Mouse (Mus musculus) adrenal gland, adult 2 months (tissue): ENCODE data around the gene Anks1b. TPM values are rescaled to one million over a fixed set of nuclear protein-coding genes. Genes with fewer than 3 reads are reported as not detected.

Source experiments
- DNase-seq: peaks from one replicate; pipeline ENCODE4 v3.0.0; 2021
- polyA plus RNA-seq: library from polyadenylated mRNA; depleted of rRNA; stranded (reverse); fragments of >200 nt; gene quantifications from 2 replicates; pipeline ENCODE4 v1.2.3, GENCODE M21; 2012
- total RNA-seq, 2 experiments: library from RNA; stranded (reverse); gene quantifications; 2 replicates each; pipeline ENCODE4 v1.2.3; 2021

Anks1b gene
- total and polyA plus RNA-seq, 3 experiments: 0.31 to 0.86 (median 0.72) TPM

- peak; percentile 19 for DNase-seq
Measured at GRCm38 (mm10) chr10:90169941-90170580, 296.8 kb downstream of the Anks1b start.

- DNase-seq: no peak
Measured at GRCm38 (mm10) chr10:90190366-90190765, 317.1 kb downstream of the Anks1b start.

DNA sequence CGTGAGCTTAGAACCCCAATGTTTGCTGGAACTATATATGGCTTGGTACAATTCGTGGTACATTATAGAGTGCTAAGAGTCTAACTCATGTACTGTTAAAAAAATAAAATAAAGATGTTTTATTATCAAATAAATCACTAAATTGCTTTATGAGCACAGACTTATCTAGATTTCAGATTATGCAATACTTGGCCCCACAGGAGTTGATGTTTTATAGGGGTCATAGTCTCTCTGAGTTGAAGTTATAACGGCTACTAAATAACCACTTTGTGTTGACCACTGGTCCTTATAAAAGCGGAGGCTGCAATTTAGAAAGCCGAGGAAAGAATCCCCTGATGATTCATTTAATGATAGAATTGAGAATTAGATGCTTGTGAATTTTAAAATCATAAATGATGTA, 323.6 kb downstream of the Anks1b start:
- DNase-seq: no peak

DNA sequence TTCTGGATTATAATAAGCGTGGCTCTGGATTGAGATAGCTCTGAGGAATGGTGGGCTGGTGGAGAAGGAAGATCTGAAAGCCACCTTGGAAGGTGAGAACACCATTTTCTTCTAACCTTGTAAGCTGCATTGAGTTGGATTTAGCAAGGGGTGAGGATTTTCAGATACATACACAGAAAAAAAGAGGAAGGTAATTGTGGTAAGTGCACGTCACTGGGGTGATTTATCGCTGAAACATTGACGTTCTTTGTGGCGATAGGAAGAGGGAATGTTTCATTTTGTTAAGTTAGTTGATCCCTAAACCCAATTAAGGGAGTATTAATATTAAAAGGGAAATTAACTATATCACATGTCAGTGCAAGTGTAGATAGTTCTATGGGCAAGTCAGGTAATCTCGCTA, 336.7 kb downstream of the Anks1b start:
- no peak for DNase-seq

GRCm38 (mm10) chr10:90220470-90220869, 347.2 kb downstream of the Anks1b start:
- no peak for DNase-seq

DNA sequence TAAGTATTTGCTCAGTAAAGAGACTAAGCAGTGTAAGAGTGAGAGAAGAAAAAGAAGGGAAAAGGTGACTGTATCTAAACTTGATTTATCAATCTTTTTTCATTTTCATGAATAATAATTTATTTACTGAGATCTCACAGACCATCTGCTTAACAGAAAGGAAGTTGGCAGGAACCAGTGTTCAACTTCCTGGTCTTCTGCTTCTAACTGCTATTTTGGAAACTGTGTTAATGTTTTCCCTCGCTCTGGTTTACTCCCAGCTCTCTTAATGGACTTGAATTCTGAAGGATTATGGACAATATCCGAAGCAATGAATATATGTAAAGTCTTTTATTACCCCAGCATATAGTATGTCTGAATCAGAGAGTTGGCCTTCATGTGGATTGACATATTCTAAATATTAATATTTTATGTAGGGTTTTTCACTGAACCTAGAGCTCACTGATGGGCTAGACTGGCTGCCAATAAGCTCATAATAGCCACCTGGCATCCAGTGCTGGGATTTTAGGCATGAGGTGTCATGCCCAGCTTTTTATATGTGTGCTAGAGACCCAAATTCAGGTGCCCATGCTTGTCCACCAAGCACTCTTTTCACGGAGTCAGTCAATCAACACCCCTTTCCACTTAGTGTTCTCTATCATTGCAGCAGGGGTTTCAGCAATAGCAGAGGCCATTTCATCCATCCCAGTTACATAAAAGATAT, 349.6 kb downstream of the Anks1b start:
- DNase-seq: no peak

DNA sequence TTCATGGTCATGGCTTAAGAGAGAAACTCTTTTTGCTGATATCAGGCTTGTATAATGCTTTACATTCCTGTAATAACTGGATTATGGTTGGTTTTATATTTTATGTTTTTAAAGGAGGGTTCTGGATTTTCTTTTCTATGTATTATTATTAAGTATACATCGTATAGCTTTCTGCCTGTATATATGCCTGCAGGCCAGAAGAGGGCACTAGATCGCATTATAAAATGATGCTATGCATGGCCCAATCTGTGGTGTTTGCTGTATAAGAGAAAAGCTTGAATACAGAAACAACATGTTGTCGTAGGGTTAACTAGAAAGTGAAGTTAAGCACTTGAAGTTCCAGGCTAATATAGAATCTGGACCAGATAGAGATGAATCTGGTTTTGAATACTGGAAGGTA, 362.0 kb downstream of the Anks1b start:
- DNase-seq: no peak

- DNase-seq: no peak
Measured at GRCm38 (mm10) chr10:90237290-90237689, 364.0 kb downstream of the Anks1b start.

- DNase-seq: no peak
Measured at GRCm38 (mm10) chr10:90258944-90259714, 385.8 kb downstream of the Anks1b start.

- DNase-seq: no peak
Measured at GRCm38 (mm10) chr10:90271321-90271720, 398.0 kb downstream of the Anks1b start.

- DNase-seq: no peak
Measured at GRCm38 (mm10) chr10:90273311-90273710, 400.0 kb downstream of the Anks1b start.

DNA sequence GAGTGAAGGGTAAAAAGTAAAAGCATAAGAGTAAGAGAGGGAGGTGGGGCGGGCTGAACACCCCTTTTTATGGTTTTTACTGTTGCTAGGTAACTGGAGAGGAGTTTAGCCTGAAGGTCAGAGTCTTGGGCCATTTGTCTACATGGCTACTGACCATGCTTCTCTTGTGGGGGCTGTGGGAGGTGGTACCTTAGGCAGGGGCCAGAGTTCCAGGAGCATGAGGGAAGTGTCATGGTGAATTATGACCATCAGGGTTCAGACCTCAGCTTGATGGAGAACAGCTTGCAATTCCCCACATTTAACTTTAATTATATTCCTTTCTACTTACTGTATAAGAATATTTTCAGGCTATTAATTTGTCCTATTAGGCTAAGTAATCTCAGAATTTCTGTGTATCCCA, 413.3 kb downstream of the Anks1b start:
- no peak for DNase-seq

DNA sequence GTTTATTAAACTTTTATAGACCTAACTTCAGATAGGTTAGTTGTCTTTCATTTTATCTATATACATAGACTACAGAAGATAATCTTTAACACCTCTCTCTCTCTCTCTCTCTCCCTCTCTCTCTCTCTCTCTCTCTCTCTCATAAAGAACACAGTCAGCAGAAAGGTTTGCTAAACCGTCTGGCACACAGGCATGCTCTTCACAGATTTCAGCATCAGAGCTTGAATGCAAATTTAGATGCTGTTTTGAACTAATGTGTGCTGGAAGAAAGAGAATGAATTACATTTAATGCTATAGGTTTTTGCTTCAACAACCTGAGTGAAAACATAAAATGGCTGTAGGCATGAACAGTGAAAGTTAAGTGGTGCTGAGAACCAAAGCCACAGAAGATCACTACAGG, 429.9 kb downstream of the Anks1b start:
- DNase-seq: no peak

DNA sequence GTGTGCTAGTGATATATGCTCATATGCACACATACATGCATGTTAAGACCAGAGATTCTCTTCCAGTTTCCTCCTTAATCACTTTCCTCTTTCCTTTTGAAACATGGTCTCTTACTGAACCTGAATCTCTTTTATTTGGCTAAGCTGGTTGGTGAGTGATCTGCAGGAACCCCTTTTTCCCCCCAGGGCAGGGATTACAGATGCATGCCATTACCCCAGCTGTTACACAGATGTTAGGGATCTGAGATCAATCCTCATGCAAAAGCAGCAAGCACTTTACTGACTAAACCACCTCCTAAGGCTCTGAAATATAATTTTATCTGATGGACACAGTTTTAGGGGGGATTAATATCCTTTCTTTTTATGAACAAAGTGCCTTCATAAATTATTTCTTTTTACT, 432.8 kb downstream of the Anks1b start:
- DNase-seq: no peak

- DNase-seq: no peak
Measured at GRCm38 (mm10) chr10:90307931-90308555, 434.7 kb downstream of the Anks1b start.

DNA sequence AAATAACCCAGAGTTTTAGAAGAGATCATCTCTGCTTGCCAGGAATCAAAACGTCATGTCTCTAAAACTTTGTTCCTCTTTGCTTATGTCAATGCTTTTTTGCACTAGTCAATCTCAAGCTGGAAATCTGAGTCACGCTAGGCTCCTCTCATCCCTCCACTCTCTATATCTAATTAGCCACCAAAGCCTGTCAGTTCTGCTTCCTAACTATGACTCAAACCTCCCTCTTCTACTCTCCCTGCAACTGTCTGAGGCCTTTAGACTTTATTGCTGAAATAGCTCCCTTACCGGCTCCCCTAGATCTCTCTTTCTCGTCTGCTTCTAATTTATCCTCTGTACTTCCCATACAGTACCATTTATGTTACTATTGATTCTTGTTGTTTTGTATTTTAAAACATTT, 456.5 kb downstream of the Anks1b start:
- no peak for DNase-seq

- no peak for DNase-seq
Measured at GRCm38 (mm10) chr10:90345394-90345793, 472.1 kb downstream of the Anks1b start.

GRCm38 (mm10) chr10:90356258-90356657, 482.9 kb downstream of the Anks1b start:
- no peak for DNase-seq

DNA sequence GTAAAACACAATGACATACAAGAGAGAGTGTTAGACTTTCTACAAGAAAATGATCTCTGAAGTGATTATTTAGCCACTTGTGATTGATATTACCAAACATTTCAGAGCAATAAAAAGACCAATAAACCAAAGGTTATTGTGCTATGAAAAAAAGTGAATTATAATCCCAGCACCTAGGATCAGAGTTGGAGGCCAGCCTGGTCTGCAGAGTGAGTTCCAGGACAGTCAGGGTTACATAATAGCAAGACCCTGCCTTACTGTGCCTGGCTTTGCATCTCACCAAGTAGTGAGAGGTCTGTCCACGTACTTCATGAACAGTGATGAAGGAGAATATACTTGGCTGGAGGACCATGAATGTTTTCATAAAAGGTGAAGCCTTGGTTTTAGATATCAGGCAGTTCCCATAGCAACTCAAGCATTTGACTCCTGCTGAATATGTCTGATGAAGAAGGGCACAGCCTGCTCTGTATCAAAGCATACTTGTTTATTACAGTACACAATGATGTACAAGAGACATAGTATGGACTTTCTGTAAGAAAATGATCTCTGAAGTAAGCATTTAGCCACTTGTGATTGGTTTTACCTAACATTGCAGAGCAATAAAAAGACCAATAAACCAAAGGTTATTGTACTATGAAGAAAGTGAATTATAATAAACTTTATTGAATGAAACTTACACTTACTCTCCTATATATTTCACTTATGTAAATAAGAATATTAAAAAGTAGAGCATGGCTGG, 484.0 kb downstream of the Anks1b start:
- DNase-seq: no peak

GRCm38 (mm10) chr10:90369015-90369414, 495.7 kb downstream of the Anks1b start:
- DNase-seq: no peak

- DNase-seq: peak; percentile 14
Measured at GRCm38 (mm10) chr10:90370751-90371150, 497.4 kb downstream of the Anks1b start.

GRCm38 (mm10) chr10:90373469-90373868, 500.2 kb downstream of the Anks1b start:
- peak; percentile 17 for DNase-seq
